Mouse (Mus musculus) stomach, postnatal 0 days (tissue): ENCODE results near the gene Dgat2.

Experiments used
- CTCF ChIP-seq: IDR thresholded peaks from 2 replicates; pipeline ENCODE4 v1.5.1; 2016; ENCODE audit warnings: antibody characterized with exemption, low read depth, mild to moderate bottlenecking, moderate library complexity
- EP300 ChIP-seq: optimal IDR thresholded peaks from 2 replicates; pipeline ENCODE3; 2016; ENCODE audit warnings: antibody characterized with exemption

- TF ChIP-seq CTCF = no peak
- TF ChIP-seq EP300 = no peak
Observed at GRCm38 (mm10) chr7:99171730-99172463, 10.6 kb downstream of the Dgat2 start.
